Mouse (Mus musculus) forebrain, embryonic 16.5 days (tissue): ENCODE measurements around the gene Hdac5. TPM values are rescaled to one million over a fixed set of nuclear protein-coding genes. Genes with fewer than 3 reads are reported as not detected.

Experiments
- ATAC-seq: fragments of 200-750 bp; cut with Nextera tagmentation; 2 replicates; pipeline ENCODE4 v1.8.0; 2017; ENCODE audit warnings: mild to moderate bottlenecking, moderate library complexity
- H3K27ac ChIP-seq: fragments of 300-500 bp; sonication (generic); 2 replicates; pipeline ENCODE4 v1.5.1; 2014; ENCODE audit warnings: low read length, control low read depth
- H3K27me3 ChIP-seq: fragments of 300-500 bp; sonication (generic); replicated peaks from 2 replicates; pipeline ENCODE4 v1.6.1; 2014; ENCODE audit warnings: low read length; ENCODE audit not compliant: control insufficient read depth, insufficient read depth
- H3K36me3 ChIP-seq: fragments of 300-500 bp; sonication (generic); 2 replicates; pipeline ENCODE4 v1.6.1; 2014; ENCODE audit not compliant: control insufficient read depth, insufficient read depth
- H3K4me1 ChIP-seq: fragments of 300-500 bp; sonication (generic); replicated peaks from 2 replicates; pipeline ENCODE4 v1.6.1; 2014; ENCODE audit warnings: low read length; ENCODE audit not compliant: control insufficient read depth, insufficient read depth
- H3K4me2 ChIP-seq: fragments of 300-500 bp; sonication (generic); 2 replicates; pipeline ENCODE4 v1.6.1; 2014; ENCODE audit warnings: mild to moderate bottlenecking, low read length, control low read depth
- H3K4me3 ChIP-seq: fragments of 300-500 bp; sonication (generic); replicated peaks from 2 replicates; pipeline ENCODE4 v1.5.1; 2014; ENCODE audit warnings: mild to moderate bottlenecking, low read length, control low read depth
- H3K9ac ChIP-seq: fragments of 300-500 bp; sonication (generic); replicated peaks from 2 replicates; pipeline ENCODE4 v1.6.1; 2014; ENCODE audit warnings: low read depth, low read length, control low read depth
- H3K9me3 ChIP-seq: fragments of 300-500 bp; sonication (generic); 2 replicates; pipeline ENCODE4 v1.6.1; 2016; ENCODE audit warnings: low read length; ENCODE audit not compliant: control insufficient read depth
- WGBS: fragments of 180-500 bp; shearing (Covaris S2); extraction: QIAGEN DNeasy Blood & Tissue Kit; methylation state at CpG from one replicate; pipeline ENCODE4 v1.1.7; 2014; 5-methylcytosine and 5-hydroxymethylcytosine counted together
- polyA plus RNA-seq: library from polyadenylated mRNA; unstranded; fragments of >200 nt; fragmentation: Nextera tagmentation; extraction: Ambion mirVana; gene quantifications from 2 replicates; pipeline ENCODE4 v1.2.1, GENCODE M21; 2015

Hdac5 gene
- polyA plus RNA-seq, 1 experiment from 2014 or later: 136 TPM

DNA sequence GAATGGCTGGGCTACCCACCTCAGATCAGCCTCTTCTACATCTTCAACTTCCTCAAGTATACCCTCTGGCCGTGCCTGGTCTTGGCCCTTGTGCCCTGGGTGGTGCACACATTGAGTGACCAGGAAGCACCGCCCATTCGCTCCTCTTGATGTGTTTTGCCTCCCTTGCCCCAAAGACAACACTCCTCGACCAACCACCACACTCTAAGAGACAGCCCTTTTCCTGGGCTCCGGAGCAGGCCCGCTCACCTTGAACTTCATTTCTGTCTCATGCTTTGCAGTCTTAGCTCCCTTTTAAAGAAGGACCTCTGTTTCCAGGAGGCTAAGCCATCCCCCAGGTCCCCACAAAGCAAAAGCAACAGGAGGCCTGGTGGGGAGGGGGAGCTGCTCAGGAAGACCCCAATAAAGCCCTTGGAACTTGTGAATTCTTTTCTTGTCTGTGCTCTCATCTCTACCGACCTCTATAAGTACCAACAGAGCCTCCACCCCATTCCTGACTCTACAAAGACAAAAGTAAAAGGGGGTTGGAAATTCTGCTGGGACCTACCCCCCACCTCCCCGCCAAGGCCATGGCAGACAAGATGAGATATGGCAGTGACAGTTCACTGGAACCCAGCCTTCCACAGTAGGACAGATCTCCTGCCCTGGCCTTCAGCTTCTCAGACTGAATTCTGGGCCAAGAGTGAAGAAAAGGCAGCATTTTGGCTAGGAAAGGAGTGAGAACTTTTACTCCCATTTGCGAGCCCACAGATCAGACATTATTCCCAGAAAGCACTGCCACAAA lies 36.1 kb downstream of the Hdac5 start:
- Histone ChIP-seq H3K27ac (no peak overlapping the region), H3K4me1 (peaks cover 15% of the 10 kb centered on the region), H3K27me3 (no peaks in the 10 kb centered on the region), H3K4me2 (no peak overlapping the region), H3K36me3 (peaks cover 29% of the 10 kb centered on the region), H3K4me3 (no peak overlapping the region), H3K9me3 (no peaks in the 10 kb centered on the region), H3K9ac (no peak overlapping the region)
- 84% methylated on average over 9 of the region's 9 CpGs for WGBS
- ATAC-seq: no peak

DNA sequence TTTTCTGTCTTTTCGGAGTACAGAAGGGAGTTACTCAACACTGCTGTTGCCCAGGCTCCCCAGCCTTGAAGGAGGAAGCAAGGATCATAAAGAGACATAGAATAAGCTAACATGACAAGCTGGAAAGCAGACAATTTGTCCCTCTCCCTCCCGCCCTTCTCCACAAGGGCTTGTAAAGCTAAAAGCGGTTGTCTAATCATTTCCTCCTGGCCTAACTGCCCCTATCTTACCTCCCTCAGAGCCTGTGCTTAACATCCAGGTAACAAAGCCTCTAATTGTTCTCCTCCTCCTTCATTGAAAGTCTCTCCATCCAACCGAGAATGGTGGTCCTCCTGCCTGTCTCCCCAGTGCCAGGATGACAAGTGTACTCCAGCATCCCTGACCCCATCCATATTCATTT lies 39.1 kb downstream of the Hdac5 start:
- H3K4me3 ChIP-seq: no peak overlapping the region
- peaks cover 15% of the 10 kb centered on the region for H3K4me1 ChIP-seq
- peak overlapping the region; percentile 26; the same call in 1 of the 2 replicates for H3K9ac ChIP-seq
- no peak overlapping the region for H3K27ac ChIP-seq
- H3K9me3 ChIP-seq: no peaks in the 10 kb centered on the region
- ATAC-seq: no peak
- no peak overlapping the region for H3K4me2 ChIP-seq
- 61% methylated on average over 4 of the region's 4 CpGs for WGBS
- no peaks in the 10 kb centered on the region for H3K27me3 ChIP-seq
- peaks cover 13% of the 10 kb centered on the region for H3K36me3 ChIP-seq

DNA sequence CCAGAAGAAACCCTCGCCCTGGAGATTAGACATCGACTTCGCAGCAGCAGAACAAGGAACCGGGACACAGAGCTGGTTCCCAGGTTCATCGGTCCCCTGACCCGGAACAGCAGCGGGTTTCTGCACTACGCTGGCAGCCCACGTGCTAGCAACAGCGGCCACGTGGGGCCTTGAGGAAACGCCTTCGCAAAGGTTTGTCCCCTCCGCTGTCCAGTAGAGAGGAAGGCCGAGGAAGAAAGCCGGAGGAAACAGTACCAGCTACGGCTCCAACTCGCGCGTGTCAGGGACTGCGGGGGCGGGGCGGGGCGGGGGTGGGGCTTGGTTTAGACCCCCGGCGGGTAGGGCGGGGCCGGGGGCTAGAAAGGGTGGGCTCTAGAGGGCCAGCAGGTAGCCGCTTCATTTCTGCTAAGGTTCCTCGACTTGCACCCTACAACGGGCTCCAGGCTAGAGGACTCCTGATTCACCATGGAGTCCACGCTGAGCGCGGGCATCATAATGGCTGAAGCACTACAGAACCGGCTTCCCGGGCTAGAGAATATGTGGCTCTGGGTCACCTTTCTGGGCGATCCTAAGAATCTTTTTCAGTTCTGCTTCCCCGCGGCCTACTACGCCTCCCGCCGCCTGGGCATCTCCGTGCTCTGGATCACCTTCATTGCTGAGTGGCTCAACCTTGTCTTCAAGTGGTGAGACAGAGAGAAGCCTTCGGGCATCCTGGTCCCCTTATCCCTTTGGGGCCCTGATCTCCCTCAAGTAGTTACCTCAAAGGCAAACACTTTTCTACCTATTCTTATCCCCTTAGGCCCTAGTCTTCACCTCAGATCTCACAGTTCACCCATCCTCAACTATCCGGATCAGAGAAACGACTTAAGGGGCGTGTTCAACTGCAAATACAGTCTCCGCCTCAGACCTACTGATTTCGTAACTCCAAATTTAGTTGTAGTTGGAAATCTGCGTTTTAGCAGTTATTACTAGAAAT lies 40.2 kb downstream of the Hdac5 start, which contains the start of gene G6pc3:
Gene G6pc3, plus strand, starts transcription at position 160 of the 976 bp plus-strand sequence.
- peak within 1 kb of the TSS; percentile 55 for H3K4me3 ChIP-seq
- ATAC-seq: peak; percentile 82
- H3K4me2 ChIP-seq: peak within 1 kb of the TSS; percentile 89
- no peaks in the 10 kb centered on the region for H3K9me3 ChIP-seq
- peaks cover 15% of the 10 kb centered on the region for H3K4me1 ChIP-seq
- H3K36me3 ChIP-seq: peaks cover 4% of the 10 kb centered on the region
- H3K9ac ChIP-seq: peak within 1 kb of the TSS; percentile 73
- no peaks in the 10 kb centered on the region for H3K27me3 ChIP-seq
- 2% methylated on average over 50 of the region's 50 CpGs for WGBS
- peak within 1 kb of the TSS; percentile 59 for H3K27ac ChIP-seq

DNA sequence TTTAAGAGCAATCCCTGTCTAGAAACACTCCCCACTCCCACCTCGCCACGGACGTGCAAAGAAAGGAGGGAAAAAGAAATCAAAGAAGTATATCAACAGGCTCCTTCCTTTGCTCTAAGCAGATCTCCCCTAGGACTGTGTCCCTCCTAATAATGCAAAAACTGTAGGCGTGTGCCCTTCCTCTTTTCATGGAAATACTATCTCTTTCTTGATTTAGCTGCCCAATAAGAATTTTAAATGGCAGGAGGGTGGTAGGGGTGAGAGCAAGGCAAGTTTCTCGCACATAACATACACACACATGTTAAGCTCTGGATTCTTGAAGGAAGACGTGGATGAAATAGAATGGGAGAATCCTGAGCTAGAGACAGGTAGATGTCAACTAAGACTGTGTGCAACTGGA lies 41.0 kb downstream of the Hdac5 start:
- Histone ChIP-seq H3K4me1 (peaks cover 20% of the 10 kb centered on the region), H3K4me2 (peak overlapping the region; percentile 89), H3K27ac (peak overlapping the region; percentile 24; the same call in 1 of the 2 replicates), H3K9me3 (no peaks in the 10 kb centered on the region), H3K36me3 (peaks cover 1% of the 10 kb centered on the region), H3K4me3 (peak overlapping the region; percentile 55), H3K9ac (peak overlapping the region; percentile 73), H3K27me3 (no peaks in the 10 kb centered on the region)
- WGBS: 73% methylated on average over 6 of the region's 6 CpGs
- no peak for ATAC-seq

DNA sequence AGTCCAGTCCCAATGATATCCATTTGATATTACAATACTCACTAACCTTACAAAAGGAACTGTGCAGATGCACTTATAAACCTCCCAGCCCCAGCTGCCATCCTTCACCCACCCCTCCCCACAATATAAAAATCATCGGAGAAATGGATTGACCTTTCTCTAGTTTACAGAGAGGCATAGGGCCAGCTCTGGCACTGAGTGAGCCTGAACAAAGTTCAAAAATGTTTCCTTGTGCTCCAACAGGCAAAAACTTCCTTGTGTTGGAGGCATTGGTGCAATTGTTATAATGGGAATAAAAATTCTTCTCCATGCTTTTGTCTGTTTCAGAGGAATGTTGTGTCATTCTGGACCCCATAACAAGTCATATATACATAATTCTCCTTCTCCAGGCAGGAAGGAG lies 43.7 kb downstream of the Hdac5 start:
- 73% methylated on average over 1 of the region's 1 CpGs for WGBS
- no peaks in the 10 kb centered on the region for H3K27me3 ChIP-seq
- no peak overlapping the region for H3K4me2 ChIP-seq
- ATAC-seq: no peak
- no peak overlapping the region for H3K4me3 ChIP-seq
- H3K27ac ChIP-seq: no peak overlapping the region
- peaks cover 3% of the 10 kb centered on the region; the same call in 1 of the 2 replicates for H3K36me3 ChIP-seq
- H3K4me1 ChIP-seq: peaks cover 28% of the 10 kb centered on the region
- H3K9ac ChIP-seq: no peak overlapping the region
- no peaks in the 10 kb centered on the region for H3K9me3 ChIP-seq

DNA sequence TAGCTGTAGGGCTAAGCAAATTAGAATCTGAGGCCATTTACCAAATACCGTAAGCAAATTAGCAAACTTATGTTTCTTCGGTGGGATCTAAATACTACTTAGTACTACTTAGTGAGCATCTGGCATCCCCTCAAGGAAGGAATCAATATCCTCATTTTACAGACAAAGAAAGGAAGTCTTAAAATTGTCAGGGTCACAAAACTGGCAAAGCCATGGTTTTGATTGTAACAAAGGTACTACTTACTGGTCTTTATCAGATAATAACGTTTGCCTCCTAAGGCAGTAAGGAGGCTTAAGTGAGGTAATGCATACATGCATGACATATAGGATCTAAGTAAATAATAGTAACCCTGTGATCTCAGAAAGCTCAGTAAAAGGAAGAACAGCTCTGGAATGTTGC lies 44.3 kb downstream of the Hdac5 start:
- peaks cover 3% of the 10 kb centered on the region for H3K36me3 ChIP-seq
- H3K9ac ChIP-seq: no peak overlapping the region; the same call in 1 of the 2 replicates
- 53% methylated on average over 3 of the region's 3 CpGs for WGBS
- peaks cover 26% of the 10 kb centered on the region for H3K4me1 ChIP-seq
- no peak overlapping the region; the same call in 1 of the 2 replicates for H3K4me3 ChIP-seq
- no peak for ATAC-seq
- H3K27ac ChIP-seq: peak overlapping the region; percentile 95
- no peaks in the 10 kb centered on the region for H3K9me3 ChIP-seq
- H3K4me2 ChIP-seq: peak overlapping the region; percentile 90
- H3K27me3 ChIP-seq: no peaks in the 10 kb centered on the region

DNA sequence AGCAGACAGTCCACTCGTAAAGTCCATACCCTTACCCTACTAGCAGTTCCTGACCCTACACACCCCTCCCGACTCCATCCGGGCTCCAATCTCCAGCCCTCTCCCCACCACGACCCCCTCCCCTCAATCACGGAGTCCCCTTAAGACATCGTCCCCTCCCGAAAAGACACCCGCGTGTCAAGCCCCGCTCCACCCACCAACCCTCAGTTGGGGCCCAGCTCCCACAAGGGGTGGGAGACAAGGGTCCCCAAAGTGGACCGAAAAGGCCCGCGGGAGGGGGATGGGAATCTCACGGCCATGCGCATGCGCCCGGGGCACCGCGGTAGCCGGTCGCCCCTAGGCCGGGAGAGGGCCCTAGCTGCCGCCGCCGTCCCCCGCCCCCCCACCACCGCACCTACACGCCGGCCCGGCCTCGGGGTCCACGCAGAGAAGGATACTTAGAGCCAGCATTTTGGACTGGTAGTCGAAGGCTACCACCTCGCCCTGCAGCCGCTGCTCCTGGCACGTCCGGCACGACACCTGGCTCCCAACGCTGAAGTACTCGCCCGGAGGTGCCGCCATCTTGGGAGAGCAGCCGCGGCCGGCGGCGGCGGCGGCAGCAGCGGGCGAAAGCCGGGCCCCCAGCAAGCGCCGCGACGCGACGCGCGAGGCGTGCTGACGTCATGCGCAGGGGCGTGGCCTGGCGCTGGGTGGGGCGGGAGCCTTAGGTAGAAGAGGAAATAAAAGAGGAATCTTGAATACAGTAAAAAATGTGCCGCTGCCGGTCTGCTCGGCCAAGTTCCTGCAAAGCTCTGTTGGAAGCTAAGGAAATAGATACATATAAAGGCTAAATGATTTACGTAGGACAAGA lies 45.1 kb downstream of the Hdac5 start, which contains the start of gene Lsm12:
Gene Lsm12, minus strand, starts transcription at position 651 of the 850 bp plus-strand sequence.
- H3K4me1 ChIP-seq: peaks cover 18% of the 10 kb centered on the region
- H3K27ac ChIP-seq: peak within 1 kb of the TSS; percentile 95
- H3K4me2 ChIP-seq: peak within 1 kb of the TSS; percentile 90
- under 1% methylated on average over 58 of the region's 70 CpGs for WGBS
- ATAC-seq: peak; percentile 87
- no peaks in the 10 kb centered on the region for H3K27me3 ChIP-seq
- H3K9ac ChIP-seq: peak within 1 kb of the TSS; percentile 88
- H3K4me3 ChIP-seq: peak within 1 kb of the TSS; percentile 63
- H3K36me3 ChIP-seq: peaks cover 5% of the 10 kb centered on the region
- no peaks in the 10 kb centered on the region for H3K9me3 ChIP-seq

DNA sequence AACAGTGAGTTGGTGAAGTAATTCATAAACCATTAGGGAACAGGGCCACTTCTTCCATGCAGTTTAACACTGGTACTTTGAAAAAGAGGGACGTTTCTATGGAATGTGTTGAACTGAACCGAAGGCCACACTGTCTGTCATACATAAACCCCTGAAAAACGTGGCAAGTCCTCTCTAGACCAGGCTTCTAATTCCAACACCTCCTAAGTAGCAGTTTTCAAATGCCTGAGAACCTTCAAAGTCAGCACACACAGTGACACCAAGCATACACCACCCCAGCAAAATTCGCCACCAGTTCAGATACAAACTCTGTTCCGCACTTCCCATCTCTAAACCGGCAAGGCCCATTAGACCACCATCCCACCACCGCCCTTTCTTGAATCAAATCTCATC lies 45.7 kb downstream of the Hdac5 start:
- peaks cover 16% of the 10 kb centered on the region for H3K4me1 ChIP-seq
- peak overlapping the region; percentile 63 for H3K4me3 ChIP-seq
- peak overlapping the region; percentile 88 for H3K9ac ChIP-seq
- H3K9me3 ChIP-seq: no peaks in the 10 kb centered on the region
- peak overlapping the region; percentile 95 for H3K27ac ChIP-seq
- H3K36me3 ChIP-seq: peaks cover 5% of the 10 kb centered on the region
- peak overlapping the region; percentile 90 for H3K4me2 ChIP-seq
- 6% methylated on average over 7 of the region's 7 CpGs for WGBS
- ATAC-seq: 0 out of 2 replicates have a peak, but pooled peaks have one; percentile 2
- H3K27me3 ChIP-seq: no peaks in the 10 kb centered on the region
